Mouse (Mus musculus): Measurements from ENCODE around the gene Bend7. TPM values are rescaled to one million over a fixed set of nuclear protein-coding genes. Genes with fewer than 3 reads are reported as not detected.

Bend7 gene
- polyA plus RNA-seq, 2 experiments = 0.94 to 1.2 TPM

- no peaks in the 10 kb centered on the region for H3K4me1 ChIP-seq (replicated peaks; ENCODE audit: control insufficient read depth in 2 of 2, insufficient read depth in 2 of 2, low read length in 1 of 2)
- no peak for DNase-seq (ENCODE audit: low read depth in 3 of 3, low spot score in 3 of 3)
- no peak overlapping the region for H3K4me2 ChIP-seq (ENCODE audit: low read depth)
- no peak overlapping the region for H3K9ac ChIP-seq (replicated peaks)
- 51% methylated on average over 7 of the region's 7 CpGs for WGBS (ENCODE audit: insufficient replicate concordance)
- TF ChIP-seq EP300 (IDR thresholded peaks at IDR 0.05; ENCODE audit: low read depth) (no peak), CTCF (IDR thresholded peaks at IDR 0.05; ENCODE audit: low read depth) (no peak)
- no peaks in the 10 kb centered on the region for H3K27me3 ChIP-seq (ENCODE audit: control insufficient read depth, insufficient read depth, low read length)
- H3K27ac ChIP-seq = no peak overlapping the region
- no peaks in the 10 kb centered on the region for H3K36me3 ChIP-seq (replicated peaks; ENCODE audit: control insufficient read depth, insufficient read depth, low read depth)
- ATAC-seq (ENCODE audit: insufficient read depth) = no peak
- H3K4me3 ChIP-seq (ENCODE audit: insufficient read depth in 1 of 2, low read depth in 2 of 2, low read length in 2 of 2) = no peak overlapping the region
- no peaks in the 10 kb centered on the region for H3K9me3 ChIP-seq (ENCODE audit: control insufficient read depth, low read length)
Observed at GRCm38 (mm10) chr2:4736095-4736797, 18.6 kb downstream of the Bend7 start.

DNA sequence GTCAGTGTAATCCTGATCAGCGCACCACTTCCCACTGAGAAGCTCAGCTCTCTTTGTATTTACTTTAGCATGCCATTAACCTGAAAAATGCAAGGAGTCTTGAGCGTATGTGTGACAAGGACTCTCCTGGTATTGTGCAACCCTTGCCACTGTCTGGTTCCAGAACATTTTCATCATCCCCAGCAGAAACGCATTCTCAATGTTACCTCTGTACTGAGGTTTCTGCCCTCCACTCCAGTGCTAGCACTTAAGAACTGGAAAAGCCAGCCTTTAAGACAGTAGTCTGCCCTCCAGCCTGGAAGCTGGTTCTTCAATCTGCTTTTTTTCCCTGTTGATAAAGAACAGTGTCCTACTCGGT, 19.1 kb downstream of the Bend7 start:
- no peak for DNase-seq (ENCODE audit: low read depth in 3 of 3, low spot score in 3 of 3)
- no peaks in the 10 kb centered on the region for H3K4me1 ChIP-seq (replicated peaks; ENCODE audit: control insufficient read depth in 2 of 2, insufficient read depth in 2 of 2, low read length in 1 of 2)
- H3K9ac ChIP-seq (replicated peaks) = no peak overlapping the region
- no peak overlapping the region for H3K4me3 ChIP-seq (ENCODE audit: insufficient read depth in 1 of 2, low read depth in 2 of 2, low read length in 2 of 2)
- WGBS (ENCODE audit: insufficient replicate concordance) = 64% methylated on average over 4 of the region's 4 CpGs
- no peak overlapping the region for H3K4me2 ChIP-seq (ENCODE audit: low read depth)
- TF ChIP-seq CTCF (IDR thresholded peaks at IDR 0.05; ENCODE audit: low read depth) (no peak), EP300 (IDR thresholded peaks at IDR 0.05; ENCODE audit: low read depth) (no peak)
- H3K27ac ChIP-seq = no peak overlapping the region
- no peaks in the 10 kb centered on the region for H3K36me3 ChIP-seq (replicated peaks; ENCODE audit: control insufficient read depth, insufficient read depth, low read depth)
- no peak for ATAC-seq (ENCODE audit: insufficient read depth)
- no peaks in the 10 kb centered on the region for H3K9me3 ChIP-seq (ENCODE audit: control insufficient read depth, low read length)
- H3K27me3 ChIP-seq (ENCODE audit: control insufficient read depth, insufficient read depth, low read length) = no peaks in the 10 kb centered on the region

- ATAC-seq (ENCODE audit: insufficient read depth) (no peak), DNase-seq (ENCODE audit: low read depth in 3 of 3, low spot score in 3 of 3) (no peak)
- no peaks in the 10 kb centered on the region for H3K27me3 ChIP-seq (ENCODE audit: control insufficient read depth, insufficient read depth, low read length)
- no peaks in the 10 kb centered on the region for H3K9me3 ChIP-seq (ENCODE audit: control insufficient read depth, low read length)
- H3K36me3 ChIP-seq (replicated peaks; ENCODE audit: control insufficient read depth, insufficient read depth, low read depth) = no peaks in the 10 kb centered on the region
- H3K27ac ChIP-seq = no peak overlapping the region
- no peak overlapping the region for H3K4me3 ChIP-seq (ENCODE audit: insufficient read depth in 1 of 2, low read depth in 2 of 2, low read length in 2 of 2)
- H3K9ac ChIP-seq (replicated peaks) = no peak overlapping the region
- no peak for TF ChIP-seq CTCF (IDR thresholded peaks at IDR 0.05; ENCODE audit: low read depth)
- TF ChIP-seq EP300 (IDR thresholded peaks at IDR 0.05; ENCODE audit: low read depth) = no peak
- 69% methylated on average over 6 of the region's 6 CpGs for WGBS (ENCODE audit: insufficient replicate concordance)
- no peaks in the 10 kb centered on the region for H3K4me1 ChIP-seq (replicated peaks; ENCODE audit: control insufficient read depth in 2 of 2, insufficient read depth in 2 of 2, low read length in 1 of 2)
- H3K4me2 ChIP-seq (ENCODE audit: low read depth) = no peak overlapping the region
Observed at GRCm38 (mm10) chr2:4751918-4752317, 34.3 kb downstream of the Bend7 start.

GRCm38 (mm10) chr2:4755716-4756115, 38.1 kb downstream of the Bend7 start:
- TF ChIP-seq CTCF (IDR thresholded peaks at IDR 0.05; ENCODE audit: low read depth) (no peak), EP300 (IDR thresholded peaks at IDR 0.05; ENCODE audit: low read depth) (no peak)
- Histone ChIP-seq H3K9me3 (ENCODE audit: control insufficient read depth, low read length) (no peaks in the 10 kb centered on the region), H3K9ac (replicated peaks) (no peak overlapping the region), H3K4me1 (replicated peaks; ENCODE audit: control insufficient read depth in 2 of 2, insufficient read depth in 2 of 2, low read length in 1 of 2) (no peaks in the 10 kb centered on the region), H3K4me3 (ENCODE audit: insufficient read depth in 1 of 2, low read depth in 2 of 2, low read length in 2 of 2) (no peak overlapping the region), H3K27me3 (ENCODE audit: control insufficient read depth, insufficient read depth, low read length) (no peaks in the 10 kb centered on the region), H3K4me2 (ENCODE audit: low read depth) (no peak overlapping the region), H3K36me3 (replicated peaks; ENCODE audit: control insufficient read depth, insufficient read depth, low read depth) (no peaks in the 10 kb centered on the region), H3K27ac (no peak overlapping the region)
- no peak for ATAC-seq (ENCODE audit: insufficient read depth)
- DNase-seq (ENCODE audit: low read depth in 3 of 3, low spot score in 3 of 3) = no peak
- WGBS (ENCODE audit: insufficient replicate concordance) = 35% methylated on average over 8 of the region's 8 CpGs

DNA sequence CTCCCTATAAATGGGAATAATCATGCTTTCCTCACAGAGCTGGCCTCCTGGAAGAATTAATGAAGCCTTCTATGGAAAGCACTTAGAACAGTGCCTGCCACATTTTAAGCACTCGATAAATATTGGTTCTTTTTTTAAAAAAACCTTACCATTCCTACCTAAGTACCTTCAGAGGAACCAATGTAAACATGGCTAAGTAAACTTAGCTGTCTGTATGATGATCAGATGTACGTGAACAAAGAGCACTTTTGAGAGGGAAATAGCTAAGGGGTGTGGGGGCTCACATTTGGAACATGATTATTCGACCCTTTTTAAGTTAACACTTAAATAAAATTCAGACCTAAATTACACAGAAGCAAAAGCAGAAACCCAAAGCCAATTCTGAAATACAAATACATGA, 39.6 kb downstream of the Bend7 start:
- no peak overlapping the region for H3K9ac ChIP-seq (replicated peaks)
- H3K4me1 ChIP-seq (replicated peaks; ENCODE audit: control insufficient read depth in 2 of 2, insufficient read depth in 2 of 2, low read length in 1 of 2) = no peaks in the 10 kb centered on the region
- ATAC-seq (ENCODE audit: insufficient read depth) (no peak), DNase-seq (ENCODE audit: low read depth in 3 of 3, low spot score in 3 of 3) (no peak)
- no peak for TF ChIP-seq EP300 (IDR thresholded peaks at IDR 0.05; ENCODE audit: low read depth)
- TF ChIP-seq CTCF (IDR thresholded peaks at IDR 0.05; ENCODE audit: low read depth) = no peak
- H3K4me3 ChIP-seq (ENCODE audit: insufficient read depth in 1 of 2, low read depth in 2 of 2, low read length in 2 of 2) = no peak overlapping the region
- H3K4me2 ChIP-seq (ENCODE audit: low read depth) = no peak overlapping the region
- no peak overlapping the region for H3K27ac ChIP-seq
- H3K36me3 ChIP-seq (replicated peaks; ENCODE audit: control insufficient read depth, insufficient read depth, low read depth) = no peaks in the 10 kb centered on the region
- H3K9me3 ChIP-seq (ENCODE audit: control insufficient read depth, low read length) = no peaks in the 10 kb centered on the region
- H3K27me3 ChIP-seq (ENCODE audit: control insufficient read depth, insufficient read depth, low read length) = no peaks in the 10 kb centered on the region
- 49% methylated on average over 3 of the region's 3 CpGs for WGBS (ENCODE audit: insufficient replicate concordance)

Data from liver, embryonic 14.5 days (tissue).